Mouse (Mus musculus) C2C12 (cell line): ENCODE measurements around the gene Alpi.
A peak's percentile ranks its signal among the peaks of the same experiment; 100 is the strongest.

Experiments
- CEBPB ChIP-seq: IDR thresholded peaks from one replicate; pipeline ENCODE4 v1.6.1; 2011; ENCODE audit warnings: low read depth, mild to moderate bottlenecking, control low read depth, moderate library complexity
- CTCF ChIP-seq: IDR thresholded peaks from one replicate; pipeline ENCODE4 v1.5.1; 2011; ENCODE audit not compliant: control insufficient read depth, insufficient read depth, insufficient read length
- FOSL1 ChIP-seq: IDR thresholded peaks from one replicate; pipeline ENCODE4 v1.8.0; 2011; ENCODE audit warnings: mild to moderate bottlenecking, low read length; ENCODE audit not compliant: poor library complexity, insufficient read depth, severe bottlenecking
- MYOG ChIP-seq: IDR thresholded peaks from one replicate; pipeline ENCODE4 v1.6.1; 2011; ENCODE audit not compliant: control insufficient read depth, insufficient read length; ENCODE audit errors: extremely low read depth
- USF1 ChIP-seq: IDR thresholded peaks from one replicate; pipeline ENCODE4 v1.6.1; 2011; ENCODE audit warnings: low read depth, mild to moderate bottlenecking, control low read depth, moderate library complexity

DNA sequence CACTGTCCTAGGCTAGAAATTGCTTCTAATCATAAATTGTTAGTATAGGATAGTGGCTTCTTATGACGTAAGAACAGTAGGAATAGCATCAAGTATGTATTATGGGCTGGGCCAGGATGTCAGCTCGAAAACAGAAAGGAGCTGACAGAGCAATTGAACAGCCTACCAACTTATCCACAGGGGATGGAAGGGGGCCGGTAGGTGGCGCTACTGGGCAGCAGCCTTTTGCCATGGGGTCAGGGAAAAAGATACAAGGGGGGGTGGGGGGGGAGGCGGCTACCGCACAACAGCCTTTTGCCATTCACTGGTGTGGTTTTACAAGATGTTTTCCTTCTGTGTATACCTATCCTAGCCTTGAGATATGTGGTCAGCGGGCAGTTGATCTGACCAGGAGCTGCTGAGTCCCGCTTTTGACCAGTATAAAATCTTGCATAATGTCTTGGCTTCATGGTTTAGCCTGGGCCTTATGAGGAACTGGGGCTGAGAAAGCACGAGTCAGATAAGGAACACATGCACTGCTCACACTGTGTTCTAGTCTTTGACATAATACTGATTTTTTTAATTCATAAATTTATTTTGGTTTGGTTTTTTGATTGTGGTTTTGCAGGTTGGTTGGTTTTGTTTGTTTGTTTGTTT, 10.4 kb upstream of the Alpi start:
- TF ChIP-seq CTCF (peak; percentile 13), USF1 (no peak), FOSL1 (no peak), MYOG (no peak), CEBPB (no peak)
